In genomic region chr6:94284089-94284825, GRCm38 (mm10) we compare ENCODE assay signal across 8 mouse cellular contexts. TPM values are rescaled to one million over a fixed set of nuclear protein-coding genes. Genes with fewer than 3 reads are reported as not detected.
DNase-seq lines count a peak whose midpoint lies in the region; TF ChIP-seq lines count a peak whose summit lies in the region.

No protein-coding gene starts in this region.

- no peaks in the 10 kb centered on the region for H3K9me3 ChIP-seq in ES-E14 (ENCODE audit: control insufficient read depth, insufficient read depth, low read depth, low read length)
- peaks cover 6% of the 10 kb centered on the region; the same call in 1 of the 2 replicates for H3K9me3 ChIP-seq in heart, embryonic 10.5 days

- H3K4me3 ChIP-seq in ES-E14 (ENCODE audit: insufficient read depth in 1 of 2, low read depth in 1 of 2, low read length in 2 of 2, poor library complexity in 1 of 2, severe bottlenecking in 1 of 2): peak overlapping the region; percentile 78 to 79
- H3K4me3 ChIP-seq in heart, embryonic 10.5 days: peak overlapping the region; percentile 94

- peak overlapping the region; percentile 85 for H3K9ac ChIP-seq in ES-E14 (ENCODE audit: insufficient read depth, low read depth, low read length, poor library complexity, severe bottlenecking)

- H3K4me1 ChIP-seq in ES-E14 (ENCODE audit: control insufficient read depth in 2 of 2, insufficient read depth in 2 of 2, low read length in 2 of 2, poor library complexity in 1 of 2): no peaks in the 10 kb centered on the region; a peak in 1 of 4 replicates
- peaks cover 28% of the 10 kb centered on the region for H3K4me1 ChIP-seq in heart, embryonic 10.5 days

- H3K36me3 ChIP-seq in ES-E14 (ENCODE audit: control insufficient read depth, insufficient read depth, low read length, poor library complexity, severe bottlenecking): no peaks in the 10 kb centered on the region
- H3K36me3 ChIP-seq in heart, embryonic 10.5 days: peaks cover 3% of the 10 kb centered on the region; the same call in 1 of the 2 replicates

- H3K27me3 ChIP-seq in heart, embryonic 10.5 days (ENCODE audit: insufficient read depth, poor library complexity, severe bottlenecking): no peaks in the 10 kb centered on the region

- DNase-seq in 3T3-L1 (ENCODE audit: low read depth, low spot score) (peak; percentile 47), ES-E14 (ENCODE audit: low read depth, low spot score) (no peak)
- DNase-seq in cerebellum, postnatal 14 days: peak; percentile 27 to 31
- DNase-seq in heart, embryonic 10.5 days (ENCODE audit: low spot score): no peak
- peak; percentile 23 for DNase-seq in kidney, postnatal 14 days
- peak; percentile 31 for DNase-seq in mesoderm, embryonic 11.5 days (ENCODE audit: low read depth, low spot score)
- peak; percentile 35 for DNase-seq in urinary bladder, postnatal 25 days (ENCODE audit: low spot score)
- DNase-seq in left cerebral cortex, adult 11 months (ENCODE audit: low spot score): no peak

- in situ Hi-C loops in ES-E14 (cut with MboI; ENCODE audit: low sequenced_read_pairs in 2 of 2, unreplicated experiment in 2 of 2): no loop called here

- under 1% methylated on average over 44 of the region's 44 CpGs for WGBS in heart, embryonic 10.5 days

- H3K27ac ChIP-seq in ES-E14 (ENCODE audit: insufficient read depth, low read depth, low read length, poor library complexity, severe bottlenecking): peak overlapping the region; percentile 41
- peak overlapping the region; percentile 95 for H3K27ac ChIP-seq in heart, embryonic 10.5 days

TF ChIP-seq in ES-E14, 5 proteins besides CTCF, POLR2A, EP300 and RAD21:
- TF ChIP-seq CHD2 (IDR thresholded peaks at IDR 0.05; ENCODE audit: low read depth, low read length) (no peak), ZC3H11A (IDR thresholded peaks at IDR 0.05; ENCODE audit: borderline replicate concordance, low read depth, low read length) (no peak), ZNF384 (IDR thresholded peaks at IDR 0.05; ENCODE audit: low read depth, low read length) (no peak), HCFC1 (IDR thresholded peaks at IDR 0.05; ENCODE audit: borderline replicate concordance, insufficient read depth, low read length) (no peak), MAFK (IDR thresholded peaks at IDR 0.05; ENCODE audit: insufficient read depth, low read depth, low read length) (no peak)

RNA-seq across cellular contexts. Expression of gene Magi1, which starts 0.5 kb away (rescaled TPM):
- 14.6 and 17.4 TPM in 2 replicates for total RNA-seq in ES-E14 (2012; rRNA removed)
- polyA plus RNA-seq in heart, embryonic 10.5 days (2016; fragmentation: Nextera tagmentation; extraction: Ambion mirVana): 10.0 and 10.5 TPM in 2 replicates

Comparison
In these comparisons a context has a peak if more than half of its experiments do, and no peak if none do; other contexts are left out.
1. DNase-seq: peak in 3T3-L1 (single experiment), cerebellum, postnatal 14 days (2 of 2), kidney, postnatal 14 days (single experiment), mesoderm, embryonic 11.5 days (single experiment) and urinary bladder, postnatal 25 days (single experiment); none in ES-E14 (single experiment), heart, embryonic 10.5 days (single experiment) and left cerebral cortex, adult 11 months (single experiment).